Mouse (Mus musculus) layer of hippocampus, adult 9-11 months (tissue): ENCODE results near the gene Ano9.

Experiments used
- DNase-seq: peaks from one replicate; pipeline ENCODE4 v3.0.0; 2022

Ano9 gene

DNA sequence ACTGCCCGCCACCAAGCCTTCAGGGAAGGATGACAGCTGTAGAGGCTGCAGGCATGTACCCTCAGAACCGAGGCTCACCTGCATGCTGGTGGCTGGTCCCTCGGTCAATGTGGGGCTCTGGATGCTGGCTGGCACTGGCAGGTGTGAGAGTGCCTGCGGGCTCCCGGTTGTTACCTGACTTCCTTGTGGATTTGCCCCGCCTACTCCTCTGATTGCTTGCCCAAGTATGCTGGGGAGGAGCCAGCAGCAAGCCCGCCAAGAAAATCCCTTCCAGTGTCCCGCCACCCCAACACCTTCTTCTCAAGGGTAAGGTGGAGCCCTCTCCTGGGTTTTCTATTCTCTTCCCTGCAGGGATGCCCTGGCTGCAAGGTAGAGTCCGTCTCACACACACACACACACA lies at the start of gene Ano9:
TSS of gene Ano9 (minus strand) at position 171 of the 400 bp plus-strand sequence.
- no peak for DNase-seq

DNA sequence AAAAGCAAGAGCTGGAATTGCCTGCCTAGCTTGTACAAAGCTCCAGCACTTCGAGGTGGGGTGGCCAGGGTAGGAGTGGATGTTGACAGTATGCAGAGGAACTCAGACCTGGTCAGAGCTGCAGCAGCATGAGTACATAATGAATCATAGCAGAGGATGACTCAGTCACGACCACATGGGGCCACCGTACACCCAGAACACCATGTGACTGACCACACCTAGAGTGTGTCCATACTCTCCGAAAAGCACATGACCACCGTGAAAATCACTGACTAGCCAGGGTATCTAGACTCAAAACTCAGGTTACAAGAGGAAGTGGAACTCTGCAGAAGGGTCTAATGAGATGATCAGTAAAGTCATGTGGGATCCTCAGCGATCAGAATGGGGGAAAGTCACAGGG lies 47.2 kb upstream of the Ano9 start:
- no peak for DNase-seq

- no peak for DNase-seq
Observed at GRCm38 (mm10) chr7:141164397-141164796, 46.8 kb upstream of the Ano9 start.

DNA sequence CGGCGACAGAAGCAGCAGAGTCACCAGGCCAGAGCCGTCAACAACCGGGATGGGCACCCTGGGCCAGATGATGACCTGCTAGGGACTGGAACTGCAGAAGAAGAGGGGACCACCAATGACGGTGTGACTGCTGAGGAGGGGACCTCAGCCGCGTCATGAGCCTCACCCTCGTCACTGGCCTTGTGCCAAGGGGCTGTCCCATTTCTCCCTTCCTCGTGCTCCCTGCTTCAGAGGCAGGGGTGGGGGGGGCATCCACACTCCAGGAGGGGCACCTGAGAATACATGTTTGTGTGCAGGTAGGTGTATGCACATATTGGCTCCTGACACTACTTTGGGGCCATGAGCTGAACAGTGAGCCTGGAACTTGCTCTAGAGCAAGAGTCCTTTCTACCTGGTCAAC lies 37.8 kb upstream of the Ano9 start:
- no peak for DNase-seq

- no peak for DNase-seq
Observed at GRCm38 (mm10) chr7:141148639-141149038, 31.0 kb upstream of the Ano9 start.

DNA sequence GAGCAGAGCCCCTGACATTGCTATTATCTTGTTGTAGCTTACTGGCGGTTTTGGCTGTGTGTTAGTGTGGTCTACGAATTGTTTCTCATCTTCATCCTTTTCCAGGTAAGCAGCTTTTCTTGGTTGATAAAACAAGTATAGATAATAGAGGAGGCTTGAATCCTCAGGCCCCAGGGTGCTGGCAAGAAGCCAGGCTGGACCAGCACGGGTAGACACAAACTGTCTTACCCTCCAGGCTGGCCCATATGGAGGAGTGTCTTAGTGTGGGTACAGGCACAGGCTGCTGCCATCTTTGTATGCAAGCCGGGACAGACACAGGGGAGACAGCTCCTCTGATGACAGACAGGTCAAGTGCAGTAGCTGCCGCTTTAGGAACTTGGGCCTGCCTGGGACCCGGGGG lies 29.4 kb upstream of the Ano9 start:
- no peak for DNase-seq

GRCm38 (mm10) chr7:141146043-141146595 lies 28.5 kb upstream of the Ano9 start:
- DNase-seq, result no peak

DNA sequence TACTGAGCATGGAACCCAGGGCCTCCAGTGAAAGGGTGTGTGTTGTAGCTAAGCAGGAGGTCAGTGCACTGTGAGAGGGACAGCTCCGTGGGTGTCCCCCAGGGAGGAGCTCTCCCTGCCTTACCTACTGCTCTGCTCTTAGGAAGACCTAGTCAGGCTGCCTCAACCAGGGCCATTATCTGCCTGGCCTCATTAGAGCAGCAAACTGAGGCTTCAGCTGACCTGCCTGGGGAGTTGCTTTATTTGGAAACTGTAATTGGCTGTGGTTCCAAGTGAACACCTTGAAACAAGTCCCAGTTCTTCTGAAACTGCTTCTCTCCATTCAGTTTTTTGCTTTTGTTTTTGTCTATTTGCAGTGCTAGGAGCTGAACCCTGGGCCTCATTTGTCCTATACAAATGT lies 27.8 kb upstream of the Ano9 start:
- DNase-seq, result no peak

DNA sequence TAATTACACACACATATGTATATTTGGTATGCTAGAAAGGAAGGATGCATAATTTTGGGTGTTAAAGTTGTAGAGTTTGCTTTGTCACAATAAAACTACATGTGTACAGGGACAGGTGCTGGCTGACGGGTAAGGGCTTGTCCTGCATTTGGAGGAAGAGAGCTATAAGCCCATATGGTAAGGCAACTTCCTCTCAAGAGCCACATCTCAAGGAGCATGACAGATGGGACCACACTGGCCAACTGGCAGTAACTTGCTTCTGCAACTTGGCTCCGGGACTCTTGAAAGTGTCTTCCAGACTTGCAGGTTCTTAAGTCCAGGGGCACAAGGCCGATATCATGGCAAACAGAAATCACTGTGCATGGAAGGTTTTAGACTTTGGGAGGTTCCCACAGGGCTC lies 27.0 kb upstream of the Ano9 start:
- DNase-seq, result no peak

- DNase-seq, result no peak
Observed at GRCm38 (mm10) chr7:141143861-141144260, 26.3 kb upstream of the Ano9 start.

DNA sequence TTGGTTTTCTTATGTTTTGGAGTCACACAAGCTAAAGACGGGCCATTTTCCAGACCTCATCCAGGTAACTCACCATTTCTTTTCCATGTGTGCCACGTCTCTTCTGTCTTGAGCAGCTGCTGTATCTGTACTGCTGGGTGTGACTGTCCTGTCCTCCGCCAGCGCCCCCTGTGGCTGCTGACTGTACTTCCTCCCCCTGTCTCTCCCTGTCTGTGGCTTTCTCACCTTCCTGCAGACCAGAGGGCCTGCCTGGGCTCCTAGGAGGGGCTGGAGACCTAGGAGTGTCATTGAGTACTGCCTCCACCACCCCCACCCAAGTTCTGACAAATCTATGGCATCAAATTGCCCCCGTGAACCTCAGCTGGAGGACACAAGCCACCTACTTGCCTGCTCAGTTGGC lies 25.5 kb upstream of the Ano9 start:
- DNase-seq, result no peak

DNA sequence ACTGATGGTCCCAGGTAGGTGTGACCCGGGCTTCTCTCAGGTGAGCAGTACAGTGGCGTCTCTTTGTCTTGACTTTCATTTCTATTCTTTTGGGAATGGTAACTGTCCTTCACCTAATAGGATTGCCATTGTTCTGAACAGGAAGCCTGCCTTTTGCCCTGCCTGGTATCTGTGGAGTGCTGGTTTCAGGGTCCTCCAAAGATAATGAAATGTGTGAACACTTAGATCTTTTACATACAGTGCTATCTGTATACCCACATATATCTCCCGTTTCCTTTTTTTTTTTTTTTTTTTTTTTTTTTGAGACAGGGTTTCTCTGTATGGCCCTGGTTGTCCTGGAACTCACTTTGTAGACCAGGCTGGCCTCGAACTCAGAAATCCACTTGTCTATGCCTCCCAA lies 23.7 kb upstream of the Ano9 start:
- DNase-seq, result no peak

DNA sequence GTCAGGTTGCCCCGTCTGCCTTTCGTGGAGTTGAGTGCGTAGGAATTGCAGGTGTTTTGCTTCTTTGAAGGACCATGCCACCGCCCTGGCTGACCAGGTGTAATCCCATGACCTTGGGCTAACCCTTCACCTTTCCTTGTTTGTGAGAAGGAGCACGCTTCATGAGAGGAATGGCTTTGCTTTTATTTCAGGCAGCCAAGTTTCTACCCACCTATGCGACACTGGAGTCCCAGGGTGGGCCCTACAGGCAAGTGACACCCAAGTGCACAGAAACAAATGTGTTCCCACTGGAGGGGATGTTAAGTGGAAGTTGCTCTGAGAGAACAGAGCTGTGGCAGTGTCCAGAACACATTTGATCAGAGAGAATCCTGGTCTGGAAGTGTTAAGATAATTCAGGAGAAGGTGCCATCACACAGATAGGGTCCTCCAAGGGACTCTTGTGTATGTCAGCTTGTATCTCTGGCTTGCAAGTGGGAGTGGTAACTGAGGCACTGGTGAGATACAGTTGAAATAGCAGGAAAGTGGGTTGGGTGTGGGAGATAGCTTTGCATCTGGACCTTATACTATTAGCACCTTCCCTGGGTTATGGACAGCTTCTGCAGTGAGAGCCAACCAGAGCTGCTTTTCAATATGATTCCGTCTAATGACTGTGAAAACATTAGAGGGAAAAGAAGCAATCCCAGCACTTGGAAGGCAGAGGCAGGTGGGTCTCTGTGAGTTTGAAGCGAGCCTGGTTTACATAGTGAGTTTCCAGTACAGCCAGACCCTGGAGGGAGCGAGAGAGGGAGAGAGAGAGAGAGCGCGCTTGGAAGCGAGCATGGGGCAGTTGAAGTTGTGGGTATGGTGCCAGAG lies 14.5 kb upstream of the Ano9 start:
- no peak for DNase-seq

DNA sequence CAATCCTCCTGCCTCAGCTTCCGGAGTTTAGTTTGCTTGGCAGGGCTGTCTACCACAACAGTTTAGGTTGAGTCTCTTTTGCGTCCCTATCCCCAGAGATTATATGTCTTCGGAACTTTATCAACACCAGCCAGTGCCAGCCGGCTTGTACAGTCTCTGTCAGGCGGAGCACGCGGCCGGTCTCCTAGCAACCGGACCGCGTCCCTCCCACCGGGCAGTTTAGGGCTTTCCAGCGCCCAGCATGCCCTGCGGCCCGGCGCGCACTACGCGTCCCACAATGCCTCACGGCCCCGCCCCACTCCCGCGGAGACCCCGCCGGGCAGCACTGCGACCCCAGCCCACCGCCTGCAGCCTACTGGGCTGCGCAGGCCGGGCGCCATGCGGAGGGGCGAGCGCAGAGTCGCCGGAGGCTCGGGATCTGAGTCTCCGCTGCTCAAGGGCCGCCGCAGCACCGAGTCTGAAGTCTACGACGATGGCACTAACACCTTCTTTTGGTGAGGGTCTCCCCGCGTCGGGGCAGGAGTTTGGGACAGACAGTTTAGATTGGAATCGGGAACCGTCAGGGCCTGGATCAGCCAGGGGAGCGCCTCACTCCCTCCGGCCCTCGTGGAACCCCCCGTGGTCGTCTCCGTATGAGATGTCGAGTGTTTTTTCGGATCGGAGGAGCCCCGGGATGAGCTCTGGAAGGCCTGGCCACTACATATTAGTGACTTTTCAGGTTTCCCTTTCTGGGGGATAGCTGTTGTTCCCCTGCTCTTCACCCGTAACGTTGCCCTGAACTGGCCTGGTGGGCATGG lies 13.6 kb upstream of the Ano9 start:
- peak; percentile 94 for DNase-seq

DNA sequence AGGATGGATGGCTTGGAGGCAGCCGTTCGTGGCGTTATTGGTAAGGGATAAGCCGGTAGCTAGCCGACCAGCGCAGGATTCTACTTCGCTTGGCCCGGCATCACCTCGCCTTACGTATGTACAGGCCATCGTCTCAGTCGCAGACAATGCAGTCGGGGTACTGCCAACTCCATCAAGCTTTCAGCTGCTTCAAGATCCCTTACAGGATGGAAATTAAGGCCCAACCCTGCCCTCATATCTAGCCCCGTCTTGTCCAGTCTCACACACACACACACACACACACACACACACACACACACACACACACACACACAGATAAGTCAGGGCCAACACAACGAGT lies 5.9 kb upstream of the Ano9 start:
- no peak for DNase-seq

DNA sequence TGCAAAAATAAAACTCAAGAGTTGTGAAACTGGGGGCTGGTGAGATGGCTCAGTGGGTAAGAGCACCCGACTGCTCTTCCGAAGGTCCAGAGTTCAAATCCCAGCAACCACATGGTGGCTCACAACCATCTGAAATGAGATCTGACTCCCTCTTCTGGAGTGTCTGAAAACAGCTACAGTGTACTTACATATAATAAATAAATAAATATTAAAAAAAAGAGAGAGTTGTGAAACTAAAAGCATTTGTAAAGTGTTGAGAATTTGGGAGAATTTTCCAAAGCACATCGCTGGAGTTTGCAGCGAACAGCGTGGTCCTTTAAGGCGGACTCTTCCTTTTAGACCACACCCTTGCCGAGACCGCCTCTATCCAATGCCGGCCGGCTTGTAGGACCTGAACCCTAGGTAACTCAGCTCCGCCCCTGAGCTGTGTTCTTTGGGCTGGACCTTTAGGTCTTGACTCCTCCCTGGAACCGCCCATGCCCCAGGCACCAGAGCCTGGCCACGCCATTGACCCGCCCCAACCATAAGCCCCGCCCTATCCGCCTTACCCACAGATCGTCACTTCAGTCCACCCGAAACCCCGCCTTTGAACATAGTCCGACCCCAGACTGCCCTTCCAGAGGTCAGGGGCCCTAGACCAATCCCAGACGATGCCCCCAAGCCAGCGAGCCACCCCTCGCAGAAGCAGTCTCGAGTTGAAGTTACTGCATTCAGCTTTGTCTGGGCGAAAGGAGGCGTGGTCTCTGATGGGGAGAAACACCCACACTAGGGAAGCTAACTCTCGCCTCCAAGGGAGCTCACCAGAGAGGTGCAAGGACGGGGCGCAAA lies 5.3 kb upstream of the Ano9 start:
- peak; percentile 95 for DNase-seq

GRCm38 (mm10) chr7:141122245-141122644 lies 4.6 kb upstream of the Ano9 start, which contains the start of gene Ptdss2:
TSS of gene Ptdss2 (plus strand) at chr7:141122382.
- no peak for DNase-seq

- DNase-seq, result no peak
Observed at GRCm38 (mm10) chr7:141121051-141121531, 3.5 kb upstream of the Ano9 start.

- DNase-seq, result no peak
Observed at GRCm38 (mm10) chr7:141120605-141121004, 3.0 kb upstream of the Ano9 start.

DNA sequence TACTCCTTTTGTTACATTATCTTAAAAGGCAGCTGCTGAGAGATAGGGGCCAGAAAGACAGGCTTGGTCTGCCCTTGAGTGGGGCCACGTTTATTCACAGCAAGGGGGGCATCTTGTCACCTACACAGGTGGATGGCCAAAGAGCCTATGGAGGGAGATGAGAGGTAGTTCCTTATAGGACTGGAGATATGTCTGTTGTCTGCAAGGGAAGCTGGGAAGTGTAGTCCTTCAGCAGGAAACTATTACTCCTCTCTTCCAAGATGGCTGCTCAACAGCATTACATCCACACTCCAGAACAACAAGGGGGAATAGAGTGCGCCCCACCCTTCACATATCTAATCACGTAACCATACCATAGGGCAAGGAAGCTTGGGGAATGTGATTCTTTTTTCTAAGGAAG lies 1.9 kb upstream of the Ano9 start:
- DNase-seq, result no peak

- no peak for DNase-seq
Observed at GRCm38 (mm10) chr7:141115874-141116273, 1.7 kb downstream of the Ano9 start.

DNA sequence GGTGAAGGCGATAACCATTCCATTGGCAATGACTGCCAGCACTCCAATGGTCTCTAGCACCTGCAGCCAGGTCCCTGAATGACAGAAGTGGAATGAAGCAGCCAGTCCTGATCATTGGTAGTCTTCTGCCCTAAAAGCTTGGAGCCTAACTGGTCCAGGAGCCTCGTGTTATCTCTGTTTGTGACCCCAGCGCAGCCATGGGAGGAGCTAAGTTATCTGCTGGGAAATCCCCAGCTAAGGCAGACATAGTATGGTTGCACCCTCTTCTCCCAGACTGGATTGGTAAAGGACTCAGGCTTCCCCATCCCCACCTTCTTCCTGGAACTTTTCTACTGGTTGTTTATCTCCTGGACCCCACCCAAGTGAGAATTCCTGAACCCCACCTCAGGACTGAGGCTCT lies 14.4 kb downstream of the Ano9 start:
- DNase-seq, result no peak
